Mouse (Mus musculus) midbrain, embryonic 14.5 days (tissue): ENCODE measurements around the gene H2al1e. TPM values are rescaled to one million over a fixed set of nuclear protein-coding genes. Genes with fewer than 3 reads are reported as not detected.
"Not testable (repeated sequence)": the region's sequence is repeated elsewhere in the genome, so short reads cannot be mapped to it uniquely, and the experiment has no call there.

Source experiments
- ATAC-seq: fragments of 200-750 bp; cut with Nextera tagmentation; 2 replicates; pipeline ENCODE4 v1.8.0; 2017; ENCODE audit warnings: moderate number of reproducible peaks, moderate library complexity; ENCODE audit not compliant: low FRiP score, low TSS enrichment
- DNase-seq: peaks from one replicate; pipeline ENCODE4 v3.0.0-alpha.2; 2015
- H3K27ac ChIP-seq: fragments of 300-500 bp; sonication (generic); replicated peaks from 2 replicates; pipeline ENCODE4 v1.5.1; 2014; ENCODE audit warnings: mild to moderate bottlenecking, low read depth, low read length, moderate library complexity
- H3K27me3 ChIP-seq: fragments of 300-500 bp; sonication (generic); 2 replicates; pipeline ENCODE4 v1.6.1; 2014; ENCODE audit warnings: low read length, control low read depth, mixed read lengths; ENCODE audit not compliant: control insufficient read depth, insufficient read depth
- H3K36me3 ChIP-seq: fragments of 300-500 bp; sonication (generic); 2 replicates; pipeline ENCODE4 v1.6.1; 2014; ENCODE audit warnings: low read length, control low read depth; ENCODE audit not compliant: control insufficient read depth, insufficient read depth
- H3K4me1 ChIP-seq: fragments of 300-500 bp; sonication (generic); 2 replicates; pipeline ENCODE4 v1.6.1; 2014; ENCODE audit warnings: mild to moderate bottlenecking, antibody characterized with exemption, low read length, control low read depth; ENCODE audit not compliant: control insufficient read depth, insufficient read depth
- H3K4me2 ChIP-seq: fragments of 300-500 bp; sonication (generic); 2 replicates; pipeline ENCODE4 v1.6.1; 2014; ENCODE audit warnings: mild to moderate bottlenecking, low read length, moderate library complexity
- H3K4me3 ChIP-seq: fragments of 300-500 bp; sonication (generic); replicated peaks from 2 replicates; pipeline ENCODE4 v1.5.1; 2014; ENCODE audit warnings: low read depth, low read length
- H3K9ac ChIP-seq: fragments of 300-500 bp; sonication (generic); replicated peaks from 2 replicates; pipeline ENCODE4 v1.6.1; 2014; ENCODE audit warnings: mild to moderate bottlenecking, low read length, moderate library complexity
- H3K9me3 ChIP-seq: fragments of 300-500 bp; sonication (generic); 2 replicates; pipeline ENCODE4 v1.6.1; 2016; ENCODE audit warnings: low read length, control low read depth, mixed read lengths; ENCODE audit not compliant: control insufficient read depth
- WGBS: fragments of 180-500 bp; shearing (Covaris S2); extraction: QIAGEN DNeasy Blood & Tissue Kit; methylation state at CpG from one replicate; pipeline ENCODE4 v1.1.7; 2014; 5-methylcytosine and 5-hydroxymethylcytosine counted together
- polyA plus RNA-seq: library from polyadenylated mRNA; unstranded; fragments of >200 nt; fragmentation: Nextera tagmentation; extraction: Ambion mirVana; gene quantifications from 2 replicates; pipeline ENCODE4 v1.2.1, GENCODE M21; 2014

The H2al1e gene
- polyA plus RNA-seq, 1 experiment from 2014 or later = not detected

- H3K36me3 ChIP-seq, H3K9me3 ChIP-seq, H3K4me2 ChIP-seq, H3K4me3 ChIP-seq, H3K4me1 ChIP-seq, ATAC-seq, H3K27ac ChIP-seq, H3K9ac ChIP-seq, H3K27me3 ChIP-seq, DNase-seq: not testable (repeated sequence)
- WGBS = no CpG with 5 or more reads among the region's 3 CpGs
These were observed 12.8 kb upstream of the H2al1e start, which contains the start of gene H2al1a for GRCm38 (mm10) chrX:11298957-11299356. Gene H2al1a (plus strand): TSS chrX:11299257.

GRCm38 (mm10) chrX:11302132-11302531 lies 9.6 kb upstream of the H2al1e start, which contains the start of gene H2al1b:
Gene H2al1b (plus strand): TSS chrX:11302432.
- DNase-seq, H3K4me2 ChIP-seq, ATAC-seq, H3K4me3 ChIP-seq, H3K36me3 ChIP-seq, H3K9ac ChIP-seq, H3K27ac ChIP-seq, H3K4me1 ChIP-seq, H3K27me3 ChIP-seq, H3K9me3 ChIP-seq: not testable (repeated sequence)
- 97% methylated on average over 1 of the region's 3 CpGs for WGBS

GRCm38 (mm10) chrX:11305355-11305754 lies 6.4 kb upstream of the H2al1e start, which contains the start of gene H2al1c:
Gene H2al1c (plus strand): TSS chrX:11305655.
- H3K9me3 ChIP-seq, ATAC-seq, H3K27me3 ChIP-seq, H3K4me1 ChIP-seq, H3K27ac ChIP-seq, DNase-seq, H3K36me3 ChIP-seq, H3K4me2 ChIP-seq, H3K4me3 ChIP-seq, H3K9ac ChIP-seq: not testable (repeated sequence)
- WGBS = 67% methylated on average over 1 of the region's 6 CpGs

GRCm38 (mm10) chrX:11308524-11308923 lies 3.2 kb upstream of the H2al1e start, which contains the start of gene H2al1d:
Gene H2al1d (plus strand): TSS chrX:11308824.
- not testable (repeated sequence) for H3K4me1 ChIP-seq, H3K27me3 ChIP-seq, H3K36me3 ChIP-seq, ATAC-seq, DNase-seq, H3K9ac ChIP-seq, H3K4me3 ChIP-seq, H3K4me2 ChIP-seq, H3K27ac ChIP-seq, H3K9me3 ChIP-seq
- no CpG with 5 or more reads among the region's 6 CpGs for WGBS

- H3K9me3 ChIP-seq, H3K4me3 ChIP-seq, H3K4me2 ChIP-seq, H3K27ac ChIP-seq, H3K4me1 ChIP-seq, H3K27me3 ChIP-seq, H3K36me3 ChIP-seq, DNase-seq, H3K9ac ChIP-seq, ATAC-seq: not testable (repeated sequence)
- no CpG with 5 or more reads among the region's 6 CpGs for WGBS
These were observed 3.1 kb downstream of the H2al1e start, which contains the start of gene H2al1f for GRCm38 (mm10) chrX:11314858-11315257. Gene H2al1f (plus strand): TSS chrX:11315158.

GRCm38 (mm10) chrX:11317956-11318355 lies 6.2 kb downstream of the H2al1e start, which contains the start of gene H2al1g:
Gene H2al1g (plus strand): TSS chrX:11318256.
- not testable (repeated sequence) for H3K27ac ChIP-seq, ATAC-seq, H3K36me3 ChIP-seq, DNase-seq, H3K4me3 ChIP-seq, H3K9ac ChIP-seq, H3K27me3 ChIP-seq, H3K4me1 ChIP-seq, H3K9me3 ChIP-seq, H3K4me2 ChIP-seq
- WGBS = no CpG with 5 or more reads among the region's 3 CpGs

- not testable (repeated sequence) for H3K27ac ChIP-seq, H3K36me3 ChIP-seq, H3K9me3 ChIP-seq, H3K4me1 ChIP-seq, ATAC-seq, H3K27me3 ChIP-seq, H3K4me2 ChIP-seq, DNase-seq, H3K9ac ChIP-seq, H3K4me3 ChIP-seq
- no CpG with 5 or more reads among the region's 6 CpGs for whole genome bisulfite sequencing
These were observed 9.5 kb downstream of the H2al1e start, which contains the start of gene H2al1h for GRCm38 (mm10) chrX:11321192-11321591. Gene H2al1h (plus strand): TSS chrX:11321492.

- H3K4me3 ChIP-seq, DNase-seq, H3K4me1 ChIP-seq, H3K27me3 ChIP-seq, ATAC-seq, H3K9me3 ChIP-seq, H3K4me2 ChIP-seq, H3K9ac ChIP-seq, H3K36me3 ChIP-seq, H3K27ac ChIP-seq: not testable (repeated sequence)
- WGBS = 85% methylated on average over 2 of the region's 5 CpGs
These were observed 12.6 kb downstream of the H2al1e start, which contains the start of gene H2al1i for GRCm38 (mm10) chrX:11324359-11324758. Gene H2al1i (plus strand): TSS chrX:11324659.

- H3K4me1 ChIP-seq = not testable (repeated sequence)
- WGBS = 88% methylated on average over 2 of the region's 2 CpGs
These were observed 15.8 kb downstream of the H2al1e start, which contains the start of gene H2al1j for GRCm38 (mm10) chrX:11327522-11327921. Gene H2al1j (plus strand): TSS chrX:11327822.

More at GRCm38 (mm10) chrX:11327522-11327921, 15.8 kb downstream of the H2al1e start, which contains the start of gene H2al1j:
- DNase-seq, H3K4me3 ChIP-seq, H3K9me3 ChIP-seq, H3K4me2 ChIP-seq, H3K9ac ChIP-seq, H3K27me3 ChIP-seq, H3K36me3 ChIP-seq, ATAC-seq, H3K27ac ChIP-seq: not testable (repeated sequence)
